Mouse (Mus musculus) limb, embryonic 11.5 days (tissue): ENCODE results near the gene Obp2a. TPM values are rescaled to one million over a fixed set of nuclear protein-coding genes. Genes with fewer than 3 reads are reported as not detected.

ENCODE experiments used
- ATAC-seq: fragments of 200-750 bp; cut with Nextera tagmentation; 2 replicates; pipeline ENCODE4 v1.8.0; 2017; ENCODE audit warnings: low read depth; ENCODE audit not compliant: insufficient number of reproducible peaks, low FRiP score, low TSS enrichment
- DNase-seq: peaks from one replicate; pipeline ENCODE4 v3.0.0-alpha.2; 2015; ENCODE audit warnings: low spot score
- H3K27ac ChIP-seq: fragments of 300-500 bp; sonication (generic); replicated peaks from 2 replicates; pipeline ENCODE4 v1.5.1; 2014; ENCODE audit warnings: low read depth, mild to moderate bottlenecking, low read length
- H3K27me3 ChIP-seq: fragments of 300-500 bp; sonication (generic); 2 replicates; pipeline ENCODE4 v1.6.1; 2014; ENCODE audit warnings: mild to moderate bottlenecking, low read length, mixed read lengths; ENCODE audit not compliant: control insufficient read depth, insufficient read depth
- H3K36me3 ChIP-seq: fragments of 300-500 bp; sonication (generic); 2 replicates; pipeline ENCODE4 v1.6.1; 2014; ENCODE audit warnings: mild to moderate bottlenecking, low read length, moderate library complexity, mixed read lengths; ENCODE audit not compliant: control insufficient read depth, insufficient read depth
- H3K4me1 ChIP-seq: fragments of 300-500 bp; sonication (generic); 2 replicates; pipeline ENCODE4 v1.6.1; 2014; ENCODE audit warnings: low read length, mixed read lengths; ENCODE audit not compliant: control insufficient read depth, insufficient read depth
- H3K4me2 ChIP-seq: fragments of 300-500 bp; sonication (generic); 2 replicates; pipeline ENCODE4 v1.6.1; 2014; ENCODE audit warnings: low read depth, mild to moderate bottlenecking, moderate library complexity; ENCODE audit not compliant: severe bottlenecking
- H3K4me3 ChIP-seq: fragments of 300-500 bp; sonication (generic); 2 replicates; pipeline ENCODE4 v1.5.1; 2014; ENCODE audit warnings: low read depth, low read length
- H3K9ac ChIP-seq: fragments of 300-500 bp; sonication (generic); 2 replicates; pipeline ENCODE4 v1.6.1; 2014; ENCODE audit warnings: mild to moderate bottlenecking, low read length
- H3K9me3 ChIP-seq: fragments of 300-500 bp; sonication (generic); 2 replicates; pipeline ENCODE4 v1.6.1; 2016; ENCODE audit warnings: low read length; ENCODE audit not compliant: control insufficient read depth
- WGBS: fragments of 180-500 bp; shearing (Covaris S2); extraction: QIAGEN DNeasy Blood & Tissue Kit; methylation state at CpG from one replicate; pipeline ENCODE4 v1.1.7; 2014; 5-methylcytosine and 5-hydroxymethylcytosine counted together
- polyA plus RNA-seq: library from polyadenylated mRNA; unstranded; fragments of >200 nt; fragmentation: Nextera tagmentation; extraction: Ambion mirVana; gene quantifications from 2 replicates; pipeline ENCODE4 v1.2.1, GENCODE M21; 2014

Gene Obp2a
- polyA plus RNA-seq, 1 experiment from 2014 or later = not detected

DNA sequence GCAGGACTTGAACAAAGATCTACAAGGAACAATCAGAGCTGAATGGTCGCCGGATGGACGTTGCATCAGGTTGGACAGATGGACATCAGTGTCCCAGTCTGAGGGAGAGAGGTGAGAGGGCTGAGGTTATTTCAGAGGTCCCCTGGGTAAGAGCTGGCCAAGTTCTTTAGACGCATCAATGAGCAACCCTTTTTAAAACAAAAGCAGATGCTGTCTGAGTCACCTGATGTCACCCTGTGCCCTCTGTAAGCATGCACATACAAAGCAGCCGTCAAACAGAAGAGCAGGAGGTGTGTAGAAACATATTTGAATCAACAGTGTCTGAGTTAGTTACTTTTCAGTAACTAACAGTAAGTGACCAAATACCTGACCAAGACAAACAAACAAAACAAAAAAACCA, 35.7 kb upstream of the Obp2a start:
- no peak for ATAC-seq
- H3K9ac ChIP-seq = no peak overlapping the region
- H3K27ac ChIP-seq = no peak overlapping the region
- no peak for DNase-seq
- no peaks in the 10 kb centered on the region for H3K4me1 ChIP-seq
- H3K4me2 ChIP-seq = no peak overlapping the region
- no peaks in the 10 kb centered on the region for H3K27me3 ChIP-seq
- no peaks in the 10 kb centered on the region for H3K9me3 ChIP-seq
- no peak overlapping the region for H3K4me3 ChIP-seq
- no peaks in the 10 kb centered on the region for H3K36me3 ChIP-seq
- WGBS = 85% methylated on average over 5 of the region's 5 CpGs

DNA sequence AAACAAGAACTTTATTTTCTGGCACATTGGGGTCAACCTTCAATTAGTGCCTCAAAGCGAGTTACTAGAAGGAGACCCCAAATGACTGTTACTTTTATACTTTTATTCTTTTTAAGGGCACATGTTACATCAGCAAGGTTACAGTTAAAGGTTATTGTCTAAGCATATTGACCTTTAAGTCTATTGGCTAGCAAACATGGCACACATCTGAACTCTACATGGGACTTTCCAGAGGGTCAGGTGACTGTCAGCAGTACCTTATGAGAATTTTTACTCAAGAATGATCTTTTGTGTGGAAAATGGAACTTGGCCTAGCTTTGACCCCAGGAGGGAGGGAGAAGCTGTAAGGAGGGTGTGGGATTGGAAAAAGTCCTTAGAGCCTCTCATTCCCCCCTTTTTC, 33.3 kb upstream of the Obp2a start:
- Histone ChIP-seq H3K9ac (no peak overlapping the region), H3K4me1 (no peaks in the 10 kb centered on the region), H3K4me2 (no peak overlapping the region), H3K27ac (no peak overlapping the region), H3K4me3 (no peak overlapping the region), H3K27me3 (no peaks in the 10 kb centered on the region), H3K36me3 (no peaks in the 10 kb centered on the region), H3K9me3 (no peaks in the 10 kb centered on the region)
- WGBS = 64% methylated on average over 1 of the region's 1 CpGs
- ATAC-seq (no peak), DNase-seq (no peak)

DNA sequence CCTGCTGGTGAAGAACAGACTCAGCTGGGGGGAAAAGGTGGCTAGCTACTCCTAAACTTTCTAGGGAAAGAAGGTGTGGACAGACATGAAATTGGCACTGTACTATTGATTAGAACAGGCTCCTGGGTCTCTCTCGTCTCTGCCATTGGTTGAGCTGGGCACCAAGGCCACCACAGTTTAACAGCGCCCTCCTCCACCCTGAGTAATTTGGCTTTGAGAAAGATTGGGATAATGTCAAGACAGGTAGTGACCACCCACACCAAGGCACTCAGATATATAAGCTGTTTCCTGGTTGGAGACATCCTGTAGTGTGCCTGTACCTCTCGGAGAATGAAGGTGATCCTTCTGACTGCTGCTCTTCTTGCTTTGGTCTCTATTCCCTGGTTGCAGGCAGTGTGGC, 23.4 kb upstream of the Obp2a start, which contains the start of gene Lcn6:
Gene Lcn6 (plus strand): TSS at position 301 of the 400 bp plus-strand sequence.
- no peak within 1 kb of the TSS for H3K4me2 ChIP-seq
- H3K9me3 ChIP-seq = no peaks in the 10 kb centered on the region
- H3K36me3 ChIP-seq = no peaks in the 10 kb centered on the region
- no peak within 1 kb of the TSS for H3K4me3 ChIP-seq
- H3K27ac ChIP-seq = no peak within 1 kb of the TSS
- 84% methylated on average over 3 of the region's 3 CpGs for WGBS
- ATAC-seq = no peak
- H3K9ac ChIP-seq = no peak within 1 kb of the TSS
- no peaks in the 10 kb centered on the region for H3K4me1 ChIP-seq
- no peaks in the 10 kb centered on the region for H3K27me3 ChIP-seq
- DNase-seq = no peak

DNA sequence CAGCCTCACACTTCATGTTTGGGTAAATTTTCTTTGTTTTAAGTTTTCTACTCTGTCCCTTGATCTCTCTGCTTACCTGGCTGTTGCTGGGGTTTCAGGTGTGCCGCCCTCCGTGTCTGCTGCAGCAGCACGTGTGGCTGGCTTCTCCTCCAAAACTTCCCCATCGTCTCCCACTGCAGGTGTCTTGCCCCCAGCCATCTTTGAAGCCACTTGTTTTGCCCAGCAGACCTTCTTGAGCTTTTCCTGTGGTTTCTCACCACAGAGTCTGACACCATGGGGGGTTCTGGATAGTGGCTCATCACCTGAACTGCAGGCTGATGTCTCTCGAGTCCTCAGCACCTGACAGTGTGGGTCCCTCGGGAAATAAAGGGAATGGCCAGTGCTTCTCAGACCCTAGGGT, 20.3 kb upstream of the Obp2a start:
- no peak overlapping the region for H3K27ac ChIP-seq
- H3K9ac ChIP-seq = no peak overlapping the region
- no peak overlapping the region for H3K4me2 ChIP-seq
- WGBS = 89% methylated on average over 6 of the region's 6 CpGs
- H3K27me3 ChIP-seq = no peaks in the 10 kb centered on the region
- H3K4me1 ChIP-seq = no peaks in the 10 kb centered on the region
- no peaks in the 10 kb centered on the region for H3K36me3 ChIP-seq
- ATAC-seq (no peak), DNase-seq (no peak)
- H3K9me3 ChIP-seq = no peaks in the 10 kb centered on the region
- H3K4me3 ChIP-seq = no peak overlapping the region

DNA sequence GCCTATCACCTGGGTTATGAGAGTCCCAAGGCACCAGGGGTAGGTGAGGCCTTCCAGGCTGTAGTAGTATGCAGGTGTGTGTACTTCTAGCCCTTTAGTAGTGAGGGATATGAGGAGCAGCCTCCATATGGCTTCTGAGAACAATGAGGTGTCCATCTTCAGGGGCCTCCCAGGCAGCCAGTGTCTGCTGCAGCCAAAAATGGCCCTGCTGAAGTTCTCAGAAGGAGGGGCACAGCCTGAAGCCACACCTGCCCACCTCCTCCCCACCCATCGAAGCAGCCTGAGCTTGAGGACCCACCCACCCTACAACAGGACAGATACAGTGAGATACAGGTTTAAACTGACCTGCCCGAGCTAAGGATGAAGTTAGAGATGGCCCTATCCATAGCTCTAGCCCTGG, 17.4 kb upstream of the Obp2a start, which contains the start of gene Lcn10:
Gene Lcn10 (plus strand): TSS at position 301 of the 400 bp plus-strand sequence.
- Histone ChIP-seq H3K36me3 (no peaks in the 10 kb centered on the region), H3K27ac (no peak within 1 kb of the TSS), H3K9me3 (no peaks in the 10 kb centered on the region), H3K4me3 (no peak within 1 kb of the TSS), H3K27me3 (no peaks in the 10 kb centered on the region), H3K4me2 (no peak within 1 kb of the TSS), H3K9ac (no peak within 1 kb of the TSS), H3K4me1 (no peaks in the 10 kb centered on the region)
- ATAC-seq (no peak), DNase-seq (no peak)
- WGBS = 63% methylated on average over 2 of the region's 2 CpGs

DNA sequence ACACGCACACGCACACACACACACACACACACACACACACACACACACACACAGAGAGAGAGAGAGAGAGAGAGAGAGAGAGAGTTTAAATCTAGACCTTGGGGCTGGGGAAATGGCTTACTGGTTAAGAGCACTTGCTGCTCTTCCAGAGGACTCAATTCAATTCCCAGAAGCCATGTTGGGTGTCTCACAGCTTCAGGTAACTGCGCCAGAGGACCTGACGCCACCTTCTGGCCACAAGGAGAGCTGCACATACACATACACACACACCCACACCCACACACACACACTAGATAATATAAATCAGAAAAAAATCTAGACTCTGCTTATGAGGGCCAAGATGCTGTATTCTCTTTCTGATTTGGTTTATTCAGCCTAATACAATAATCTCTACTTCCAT, 12.9 kb upstream of the Obp2a start:
- no peak overlapping the region for H3K4me2 ChIP-seq
- H3K27me3 ChIP-seq = no peaks in the 10 kb centered on the region
- no peak overlapping the region for H3K27ac ChIP-seq
- no peak overlapping the region for H3K9ac ChIP-seq
- 57% methylated on average over 4 of the region's 4 CpGs for WGBS
- H3K4me1 ChIP-seq = no peaks in the 10 kb centered on the region
- no peaks in the 10 kb centered on the region for H3K9me3 ChIP-seq
- H3K36me3 ChIP-seq = no peaks in the 10 kb centered on the region
- no peak overlapping the region for H3K4me3 ChIP-seq
- ATAC-seq (no peak), DNase-seq (no peak)

DNA sequence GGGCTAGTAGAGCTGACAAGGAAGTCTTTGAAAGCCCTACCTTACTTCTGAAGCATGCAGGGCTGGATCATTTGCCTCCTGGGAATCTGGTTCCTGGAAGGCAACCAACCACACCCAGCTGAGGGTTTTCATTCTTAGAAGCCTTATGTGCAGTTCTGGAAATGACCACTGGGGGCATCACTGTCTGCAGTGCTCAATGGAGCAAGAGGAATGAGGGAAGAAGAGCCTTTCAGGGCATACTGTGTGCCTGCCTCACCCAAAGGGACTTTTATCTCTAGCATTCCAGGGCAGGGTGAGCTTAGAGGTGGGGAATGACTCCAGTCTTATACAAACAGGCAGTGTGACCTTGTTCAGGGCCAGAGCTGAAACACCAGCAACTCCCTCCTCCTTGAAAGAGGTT, 5.2 kb upstream of the Obp2a start:
- Histone ChIP-seq H3K27me3 (no peaks in the 10 kb centered on the region), H3K9ac (no peak overlapping the region), H3K4me3 (no peak overlapping the region), H3K4me2 (no peak overlapping the region), H3K4me1 (no peaks in the 10 kb centered on the region), H3K9me3 (no peaks in the 10 kb centered on the region), H3K27ac (no peak overlapping the region), H3K36me3 (no peaks in the 10 kb centered on the region)
- ATAC-seq = no peak
- peak; percentile 79 for DNase-seq

DNA sequence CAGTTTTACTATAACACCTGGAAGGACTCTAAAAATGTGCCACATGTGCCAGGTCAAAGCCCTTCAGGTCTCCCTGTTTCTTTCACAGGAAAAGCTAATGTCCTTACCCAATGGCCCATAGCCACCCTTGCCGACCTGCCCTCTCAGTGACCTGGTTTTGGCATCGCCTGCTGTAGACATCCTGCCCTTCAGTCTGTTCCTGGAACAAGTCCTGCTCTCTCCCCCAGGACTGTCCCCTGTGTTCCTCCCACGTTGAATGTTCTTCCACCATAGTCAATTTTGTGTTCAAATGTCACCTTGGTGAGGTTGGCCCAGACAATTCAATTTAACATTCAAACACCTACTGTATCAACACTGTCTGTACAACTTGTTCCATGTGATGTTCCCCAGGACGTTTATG, 2.9 kb upstream of the Obp2a start:
- 64% methylated on average over 4 of the region's 4 CpGs for WGBS

DNA sequence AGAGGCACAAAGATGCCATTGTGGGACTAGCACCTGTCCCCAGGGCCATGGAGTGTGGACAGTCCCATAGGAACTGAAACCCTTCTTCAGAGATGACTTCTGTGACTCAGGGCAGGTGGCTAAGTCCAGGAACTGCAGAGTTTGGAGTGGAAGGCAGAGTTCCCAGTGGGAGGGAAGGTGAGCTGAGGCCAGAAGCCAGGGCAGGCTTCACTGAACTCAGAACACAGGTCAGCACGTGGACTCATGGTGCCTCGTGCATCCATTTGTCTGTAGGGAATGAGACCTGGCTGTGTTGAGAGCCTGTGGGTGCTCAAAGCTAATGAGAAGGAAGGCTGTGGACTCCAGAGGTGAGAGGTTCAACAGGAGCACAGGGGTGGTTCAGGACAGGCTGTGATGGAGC, 1.1 kb upstream of the Obp2a start:
- ATAC-seq (no peak), DNase-seq (no peak)
- H3K4me1 ChIP-seq = no peaks in the 10 kb centered on the region
- H3K36me3 ChIP-seq = no peaks in the 10 kb centered on the region
- no peaks in the 10 kb centered on the region for H3K27me3 ChIP-seq
- H3K9me3 ChIP-seq = no peaks in the 10 kb centered on the region
- WGBS = 83% methylated on average over 2 of the region's 2 CpGs
- no peak overlapping the region for H3K4me2 ChIP-seq
- no peak overlapping the region for H3K4me3 ChIP-seq
- H3K9ac ChIP-seq = no peak overlapping the region
- no peak overlapping the region for H3K27ac ChIP-seq

More for the DNA sequence above, 2.9 kb upstream of the Obp2a start:
- Histone ChIP-seq H3K4me3 (no peak overlapping the region), H3K9me3 (no peaks in the 10 kb centered on the region), H3K4me1 (no peaks in the 10 kb centered on the region), H3K9ac (no peak overlapping the region), H3K27ac (no peak overlapping the region), H3K36me3 (no peaks in the 10 kb centered on the region), H3K4me2 (no peak overlapping the region), H3K27me3 (no peaks in the 10 kb centered on the region)
- DNase-seq (no peak), ATAC-seq (no peak)
